Mouse (Mus musculus): ENCODE data around the gene 2310011J03Rik.

Gene 2310011J03Rik

GRCm38 (mm10) chr10:80341491-80342304 is 21.4 kb upstream of the 2310011J03Rik start:
- no peak for DNase-seq

DNA sequence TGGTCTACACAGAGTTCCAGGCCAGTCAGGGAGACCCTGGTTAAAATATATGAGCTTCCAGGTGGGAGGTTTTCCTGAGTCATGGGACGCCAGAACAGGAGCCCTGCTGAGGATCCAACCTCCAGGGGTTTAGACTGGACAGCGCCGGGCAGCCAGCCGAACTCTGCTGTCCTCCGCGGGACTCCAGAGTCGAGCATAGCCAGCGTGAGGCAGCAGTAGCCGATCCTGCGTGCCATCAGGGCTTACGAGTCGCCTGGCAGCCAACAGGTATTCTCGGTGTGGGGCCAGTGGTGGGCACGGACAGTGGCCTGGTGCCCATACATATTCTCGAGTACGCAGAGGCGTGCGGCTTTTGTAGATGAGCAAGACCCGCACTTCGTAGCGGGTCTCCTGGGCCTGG is 20.7 kb upstream of the 2310011J03Rik start:
- DNase-seq: no peak

DNA sequence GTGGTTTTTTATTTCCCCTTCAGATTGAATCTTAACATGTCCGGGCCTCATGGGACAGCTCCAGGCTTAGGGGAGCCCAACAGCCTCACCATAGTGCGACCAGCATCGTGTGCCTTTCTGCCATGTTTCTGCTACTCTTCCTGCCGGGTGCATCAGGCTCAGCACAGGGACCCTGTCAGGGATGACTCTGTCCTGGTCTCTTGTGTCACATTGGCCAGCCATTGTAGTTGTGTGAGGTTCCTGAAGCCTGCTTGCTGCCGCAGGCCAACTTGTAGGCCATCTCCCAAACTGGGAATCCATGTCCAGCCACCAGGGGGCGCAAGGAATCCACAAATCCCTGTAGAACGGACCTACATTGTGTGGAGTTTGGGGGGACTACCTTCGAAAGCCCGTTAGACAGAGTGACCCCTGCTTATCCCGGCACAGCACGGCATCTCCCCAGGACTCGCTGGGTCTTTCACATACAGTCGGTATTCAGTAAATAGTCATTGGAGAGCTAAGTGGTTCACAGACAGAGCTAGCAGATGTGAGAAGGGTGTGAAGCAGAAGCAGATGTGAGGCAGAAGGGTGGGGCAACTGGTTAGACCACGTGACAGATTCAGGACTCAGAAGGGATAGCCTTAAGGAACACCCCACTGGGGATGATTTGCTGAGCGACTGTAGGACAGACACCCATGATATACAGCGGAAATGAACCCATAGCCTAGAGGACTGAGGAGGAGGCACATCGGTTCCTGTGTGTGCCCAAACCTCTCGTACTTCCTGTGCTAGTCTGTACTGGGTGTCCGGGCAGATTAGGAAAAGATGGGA is 19.8 kb upstream of the 2310011J03Rik start:
- DNase-seq: peak; percentile 90

DNA sequence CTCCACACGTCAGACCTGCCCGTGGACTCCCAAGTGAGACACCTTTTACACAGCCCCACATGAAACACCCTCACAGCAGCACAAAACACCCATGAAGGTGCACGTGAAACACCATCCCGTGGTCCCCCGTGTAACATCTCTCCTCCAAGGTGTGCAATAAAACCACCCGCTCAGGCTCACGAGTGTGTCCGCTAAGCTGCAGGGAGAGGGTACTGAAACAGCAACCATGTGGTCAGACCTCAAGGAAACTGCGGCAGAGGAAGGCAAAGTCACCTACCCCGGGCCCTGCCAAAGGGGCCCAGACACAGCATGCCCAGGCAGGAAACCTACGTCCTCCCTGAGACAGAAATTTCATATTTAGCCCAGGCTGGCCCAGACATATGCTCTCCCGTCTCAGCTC is 15.9 kb upstream of the 2310011J03Rik start:
- no peak for DNase-seq

GRCm38 (mm10) chr10:80332525-80332989 is 12.2 kb upstream of the 2310011J03Rik start:
- DNase-seq: no peak

DNA sequence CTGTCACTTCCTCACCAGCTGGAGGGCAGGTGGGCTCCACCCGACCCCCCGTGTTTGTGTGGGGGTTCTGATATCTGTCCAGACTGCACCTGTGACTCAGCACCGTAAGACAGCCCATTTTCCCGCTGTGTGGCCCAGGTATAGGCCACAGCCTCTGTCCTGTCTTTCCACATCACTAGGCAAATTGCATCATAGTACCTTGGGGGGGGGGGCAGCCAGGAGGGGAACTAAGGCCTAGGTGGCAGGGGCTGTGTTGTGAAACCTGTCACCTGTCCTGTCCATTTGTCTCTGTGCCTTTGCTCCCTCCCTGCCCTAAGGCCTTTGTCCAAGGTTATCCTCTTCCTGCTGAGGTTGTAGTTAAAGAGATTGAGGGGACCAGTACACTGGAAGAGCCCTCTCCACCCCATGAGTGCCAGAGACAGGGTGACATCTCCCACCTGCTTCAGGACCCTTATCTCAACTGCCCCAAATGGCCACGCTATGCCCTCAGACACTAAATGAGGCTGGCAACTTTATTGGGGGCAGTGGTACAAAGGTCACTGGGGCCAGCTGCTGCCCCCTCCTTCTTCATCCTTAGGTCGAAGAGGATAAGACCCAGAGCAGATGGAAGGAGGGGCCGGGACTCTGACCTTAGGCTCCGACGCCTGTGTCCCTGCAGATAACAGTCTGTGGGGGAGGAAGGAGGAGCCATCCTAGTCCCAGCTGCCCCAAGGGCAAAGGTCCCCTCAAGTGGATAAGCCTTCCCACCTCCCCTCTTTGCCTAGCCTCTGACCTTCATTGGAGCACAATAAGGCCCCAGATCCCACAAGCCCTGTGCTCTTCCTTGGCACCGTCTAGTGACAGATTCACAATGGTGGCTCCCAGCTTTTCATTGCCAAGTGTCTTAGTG is 11.5 kb upstream of the 2310011J03Rik start:
- no peak for DNase-seq

DNA sequence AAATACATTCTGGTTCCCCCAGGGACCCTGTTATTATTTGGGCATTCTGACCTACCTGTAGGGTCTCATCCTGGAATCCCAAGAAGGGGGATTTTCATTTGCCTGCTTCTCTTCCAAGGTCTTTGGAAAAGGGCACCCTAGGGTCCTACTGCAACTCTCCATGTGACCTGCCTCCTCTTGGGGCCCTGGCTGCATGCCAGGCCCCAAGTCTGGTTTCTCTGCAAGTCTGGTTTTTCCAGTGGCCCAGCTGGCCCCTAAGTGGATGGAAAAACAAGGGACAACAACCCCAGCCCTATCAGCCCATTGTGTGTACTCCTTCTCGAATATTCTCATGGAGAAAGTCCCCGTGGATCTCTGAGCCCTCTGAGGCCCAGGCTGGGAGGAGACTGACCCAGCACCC is 10.6 kb upstream of the 2310011J03Rik start:
- no peak for DNase-seq

DNA sequence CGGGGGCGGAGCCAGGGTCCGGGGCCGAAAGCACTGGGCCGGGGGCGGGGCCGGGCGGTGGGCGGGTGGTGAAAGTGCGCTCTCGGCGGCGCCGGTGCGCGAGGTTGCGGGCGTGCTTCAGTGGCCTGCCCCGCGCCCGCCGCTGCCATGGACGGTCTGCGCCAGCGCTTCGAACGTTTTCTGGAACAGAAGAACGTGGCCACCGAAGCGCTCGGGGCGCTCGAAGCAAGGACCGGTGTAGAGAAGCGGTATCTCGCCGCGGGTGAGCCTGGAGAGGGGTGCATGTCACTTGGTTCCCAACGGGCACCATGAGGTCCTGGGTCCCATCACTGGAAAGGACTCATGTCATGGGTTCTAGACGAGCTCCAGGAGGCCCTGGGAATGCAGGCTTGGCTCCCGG is 9.7 kb upstream of the 2310011J03Rik start:
- no peak for DNase-seq

- peak; percentile 94 for DNase-seq
Measured at GRCm38 (mm10) chr10:80329273-80330081, 9.1 kb upstream of the 2310011J03Rik start, which contains the start of the genes Pcsk4 and Reep6. Gene Pcsk4, minus strand, starts transcription at chr10:80329498. Gene Reep6, plus strand, starts transcription at chr10:80329953.

GRCm38 (mm10) chr10:80325045-80325444 is 4.7 kb upstream of the 2310011J03Rik start:
- no peak for DNase-seq

DNA sequence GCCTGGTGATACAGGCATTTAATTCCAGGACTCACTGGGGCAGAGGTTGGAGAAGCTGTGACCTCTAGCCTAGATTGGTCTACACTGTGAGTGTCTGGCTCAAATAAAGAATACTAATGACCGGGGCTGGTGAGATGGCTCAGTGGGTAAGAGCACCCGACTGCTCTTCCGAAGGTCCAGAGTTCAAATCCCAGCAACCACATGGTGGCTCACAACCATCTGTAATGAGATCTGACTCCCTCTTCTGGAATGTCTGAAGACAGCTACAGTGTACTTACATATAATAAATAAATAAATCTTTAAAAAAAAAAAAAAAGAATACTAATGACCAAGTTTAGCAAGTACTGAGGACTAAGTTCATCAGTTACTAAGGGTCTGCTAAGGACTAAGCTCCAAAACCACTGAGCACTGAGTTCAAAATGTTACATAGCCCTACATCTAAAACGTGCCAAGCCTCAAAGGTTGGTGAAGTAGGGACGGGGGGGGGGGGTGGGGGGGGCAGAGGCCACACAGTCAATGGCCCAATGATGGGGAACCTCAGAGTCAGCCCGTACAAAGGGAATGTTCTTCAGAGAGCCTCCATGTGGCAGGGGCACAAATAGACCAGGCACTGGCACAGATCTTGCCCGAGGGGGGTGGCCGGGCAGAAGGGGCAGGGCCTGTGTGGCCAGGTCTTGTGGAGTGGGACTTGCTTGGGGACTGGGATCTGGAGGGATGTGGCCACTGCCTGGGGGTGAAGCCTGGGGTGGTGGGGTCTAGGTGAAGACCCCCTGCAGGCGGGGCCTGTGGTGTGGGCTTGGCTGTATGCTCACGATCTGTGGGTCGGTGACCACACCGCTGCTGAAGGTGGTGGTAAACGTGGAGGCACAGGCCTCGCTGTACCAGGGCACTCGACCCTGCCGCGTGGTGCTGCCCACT is 4.0 kb upstream of the 2310011J03Rik start:
- no peak for DNase-seq

DNA sequence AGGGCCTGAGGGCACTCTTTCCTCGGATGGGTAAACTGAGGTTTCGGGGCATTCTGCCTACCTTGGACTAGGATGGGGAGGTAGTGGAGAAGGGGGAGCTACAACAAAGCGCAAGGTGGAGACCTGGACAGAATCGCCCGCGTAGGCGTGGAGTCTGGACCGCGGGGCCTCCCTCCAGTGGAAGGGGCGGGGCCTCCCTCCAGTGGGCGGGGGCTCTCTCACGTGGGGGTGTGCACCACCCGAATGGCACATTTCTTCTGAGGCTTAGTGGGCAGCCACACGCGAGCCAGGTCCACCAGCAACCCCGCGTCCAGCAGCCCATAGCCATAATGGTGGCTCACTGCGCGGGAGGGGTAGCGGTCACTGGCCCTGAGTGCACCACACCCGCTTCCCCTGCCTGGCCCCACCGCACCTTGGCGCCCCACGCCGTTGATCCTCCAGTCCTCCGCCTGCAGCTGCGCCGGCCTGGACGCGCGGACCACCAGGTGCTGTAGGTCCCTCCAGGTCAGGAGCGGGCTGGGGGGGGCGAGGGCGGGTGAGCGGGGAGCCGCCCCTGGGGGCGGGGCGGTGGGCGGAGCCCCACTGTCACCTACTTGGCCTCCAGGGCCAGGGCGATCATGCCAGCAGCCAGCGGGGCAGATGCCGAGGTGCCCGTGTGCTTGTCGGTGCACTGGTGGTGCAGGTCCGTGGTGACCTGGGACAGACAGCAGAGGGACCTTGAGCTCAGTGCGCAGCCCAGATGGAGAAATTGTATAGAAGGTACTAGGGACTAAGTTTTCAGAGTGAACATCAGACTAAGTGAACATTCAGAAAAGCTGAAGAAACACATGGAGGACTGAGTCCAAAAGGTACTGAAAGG is 3.2 kb upstream of the 2310011J03Rik start:
- DNase-seq: peak; percentile 80

DNA sequence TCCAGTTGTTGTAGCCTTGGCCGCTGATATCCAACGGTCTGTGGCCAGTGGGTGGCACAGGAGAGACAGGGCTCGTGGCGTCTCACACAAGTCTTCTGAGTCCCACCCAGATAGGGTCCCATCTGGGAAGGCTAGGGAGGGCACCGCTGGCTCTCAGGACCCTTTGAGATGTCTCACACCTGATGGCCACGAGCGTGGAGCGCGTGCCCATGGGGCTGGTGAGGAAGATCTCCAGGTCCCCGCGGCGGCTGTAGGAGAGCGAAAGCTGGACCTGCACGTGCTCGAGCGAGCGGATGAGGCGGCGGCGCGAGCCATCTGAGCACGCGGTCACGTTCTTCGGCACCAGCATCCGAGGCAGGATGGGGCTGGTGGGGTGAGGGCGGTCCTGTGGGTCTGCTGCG is 2.5 kb upstream of the 2310011J03Rik start:
- DNase-seq: no peak

DNA sequence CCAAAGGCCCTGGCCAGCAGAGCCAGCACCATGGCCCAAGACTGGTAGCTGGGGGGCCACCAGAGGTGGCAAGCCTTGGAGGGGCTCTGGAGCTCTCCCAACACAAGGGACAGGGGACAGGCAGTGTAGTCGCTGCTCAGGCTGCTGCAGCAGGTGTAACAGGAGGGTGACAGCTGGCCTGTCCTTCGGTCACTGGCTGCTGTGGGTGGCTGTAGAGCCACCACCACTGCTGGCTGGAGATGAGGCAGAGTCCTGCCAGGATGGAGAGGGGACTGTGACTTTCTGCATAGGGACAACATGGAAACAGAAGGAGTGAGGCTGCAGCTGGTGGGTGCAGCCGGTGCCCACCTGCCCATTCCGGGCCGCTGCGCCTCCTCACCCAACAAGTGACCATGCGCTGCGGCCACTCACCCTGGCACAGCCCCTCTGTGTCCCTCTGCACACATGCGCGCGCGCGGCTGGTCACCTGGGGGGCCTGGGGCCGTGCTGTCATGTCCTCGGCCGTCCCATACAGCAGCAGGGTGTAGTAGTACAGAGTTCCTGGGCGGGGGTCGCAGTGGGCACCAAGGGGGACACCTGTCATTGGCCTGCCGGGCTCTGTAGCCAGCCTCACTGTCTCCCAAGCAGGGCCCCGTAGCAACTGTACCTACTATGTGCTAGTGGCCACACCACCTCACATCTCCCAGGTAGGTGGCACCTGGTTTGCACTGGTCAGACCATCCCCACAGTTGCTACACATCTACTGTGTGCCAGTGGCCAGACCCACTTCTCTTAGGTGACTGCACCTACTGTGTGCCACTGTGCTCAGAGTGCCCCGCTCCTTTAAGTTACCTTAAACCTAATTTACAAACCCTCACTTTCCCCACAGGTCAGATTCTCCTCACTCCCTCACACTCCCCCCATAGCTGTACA is 1.6 kb upstream of the 2310011J03Rik start:
- no peak for DNase-seq

DNA sequence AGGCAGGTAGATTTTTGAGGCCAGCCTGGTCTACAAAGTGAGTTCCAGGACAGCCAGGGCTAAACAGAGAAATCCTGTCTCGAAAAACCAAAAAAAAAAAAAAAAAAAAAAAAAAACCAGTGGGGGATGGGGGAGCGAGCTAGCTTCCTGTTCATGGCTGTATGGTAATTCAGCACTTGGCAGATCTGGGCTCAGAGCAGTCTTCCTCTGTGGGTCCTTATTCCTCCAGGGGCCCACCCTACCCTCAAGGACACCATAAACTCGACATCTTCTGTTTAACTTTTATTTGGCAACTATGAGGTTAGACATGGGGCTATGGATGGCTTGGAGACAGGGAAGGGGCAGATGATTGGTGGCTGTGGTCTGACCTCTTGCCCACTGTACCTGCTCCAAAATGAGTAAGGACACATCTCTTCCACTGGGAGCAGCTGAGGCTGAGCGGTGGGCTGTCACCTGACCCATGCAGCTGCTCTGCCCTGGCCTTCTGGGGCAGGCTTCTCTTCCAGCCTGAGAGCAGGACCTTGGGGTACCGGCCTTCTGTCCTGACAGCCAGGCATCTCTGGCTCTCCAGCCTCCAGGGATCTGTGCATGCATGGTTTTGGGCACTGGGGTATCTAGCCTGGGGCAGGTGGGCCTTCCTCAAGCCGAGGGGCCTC is 805 bp upstream of the 2310011J03Rik start:
- DNase-seq: no peak

DNA sequence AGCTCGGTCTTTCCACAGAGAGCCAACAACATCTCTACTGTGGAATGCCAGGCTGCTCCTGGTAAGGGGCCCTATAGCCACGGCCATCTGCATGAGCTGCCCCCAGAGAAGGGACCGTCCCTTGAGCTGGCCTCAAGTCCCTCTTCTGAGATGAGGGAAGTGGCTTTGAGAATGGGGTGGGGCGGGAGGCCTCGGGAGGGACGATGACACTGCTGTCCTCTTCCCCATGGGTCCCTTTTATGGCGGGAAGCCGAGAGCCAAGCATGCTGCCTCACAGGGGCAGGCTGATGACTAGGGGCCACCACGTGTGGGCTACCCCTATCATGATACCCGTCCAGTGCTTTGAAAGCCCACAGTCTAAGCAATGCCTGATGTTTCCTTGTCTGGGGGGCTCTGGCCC is 3.3 kb downstream of the 2310011J03Rik start:
- DNase-seq: no peak

GRCm38 (mm10) chr10:80316359-80316781 is 4.0 kb downstream of the 2310011J03Rik start:
- DNase-seq: no peak

GRCm38 (mm10) chr10:80315315-80315714 is 5.0 kb downstream of the 2310011J03Rik start:
- DNase-seq: no peak

Data from lung, postnatal 14 days (tissue).